Mouse (Mus musculus): ENCODE measurements around the gene Mgat5b.

The Mgat5b gene

DNA sequence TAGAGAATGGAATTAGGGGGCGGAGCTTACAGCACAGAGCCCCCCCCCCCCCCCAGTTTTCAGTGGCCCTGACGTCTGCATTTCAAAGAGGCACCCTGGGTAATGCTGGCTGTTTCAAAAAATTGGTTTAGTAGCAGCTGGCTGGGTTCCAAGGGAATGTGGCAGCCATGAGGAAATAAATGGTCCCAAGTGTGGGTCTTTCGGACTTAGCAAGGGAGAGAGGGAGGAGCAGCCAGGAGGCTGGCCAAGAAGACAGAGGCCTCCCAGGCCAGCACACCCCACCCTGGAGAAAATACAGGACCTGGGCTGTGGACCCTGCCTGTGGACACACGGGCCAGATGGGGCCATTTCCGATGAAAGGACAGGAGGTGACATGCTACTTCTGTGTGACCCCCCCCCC, 61.6 kb downstream of the Mgat5b start:
- no peak for DNase-seq (ENCODE audit: low spot score)

- no peak for DNase-seq (ENCODE audit: low spot score)
Observed at GRCm38 (mm10) chr11:116982543-116982942, 63.9 kb downstream of the Mgat5b start.

DNA sequence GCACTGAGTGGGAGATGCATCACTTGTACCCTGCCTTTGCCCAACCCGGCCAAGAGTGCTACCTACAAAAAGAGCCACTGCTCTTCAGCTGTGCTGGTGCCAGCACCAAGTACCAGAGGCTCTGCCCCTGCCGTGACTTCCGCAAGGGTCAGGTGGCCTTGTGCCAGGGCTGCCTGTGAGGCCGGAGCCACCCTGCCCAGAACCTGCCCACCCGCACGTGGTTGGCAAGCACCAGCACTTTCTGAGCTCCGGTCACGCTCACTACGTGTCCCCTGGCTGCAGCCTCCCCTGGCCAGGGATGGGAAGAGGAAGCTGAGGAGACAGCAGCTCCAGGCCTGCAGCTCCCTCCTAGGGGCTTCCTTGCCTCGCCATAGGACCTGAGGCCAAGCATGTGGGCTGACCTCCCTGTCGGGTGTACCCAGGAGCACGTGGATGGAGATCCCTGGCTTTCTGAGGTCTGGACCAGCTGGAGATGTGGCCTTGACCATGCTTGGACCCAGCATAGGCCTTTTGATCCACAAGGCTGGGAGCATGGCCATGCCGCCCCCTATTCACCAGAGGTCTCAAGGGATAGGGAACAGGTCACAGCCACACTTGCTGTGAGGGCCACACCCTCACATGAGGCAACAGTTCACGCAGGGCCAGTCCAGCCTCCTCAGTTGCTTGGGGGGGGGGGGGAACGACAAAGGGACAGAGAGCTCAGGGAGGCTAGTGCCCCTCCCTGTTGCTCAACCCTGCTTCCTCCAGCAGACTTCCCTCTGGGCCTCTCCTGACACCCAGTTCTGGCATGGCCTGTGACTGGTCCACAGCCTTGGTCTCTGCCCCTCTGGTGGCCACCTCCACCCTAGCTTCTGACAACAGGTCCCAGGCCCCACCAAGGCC, 67.1 kb downstream of the Mgat5b start:
- DNase-seq (ENCODE audit: low spot score), result no peak

DNA sequence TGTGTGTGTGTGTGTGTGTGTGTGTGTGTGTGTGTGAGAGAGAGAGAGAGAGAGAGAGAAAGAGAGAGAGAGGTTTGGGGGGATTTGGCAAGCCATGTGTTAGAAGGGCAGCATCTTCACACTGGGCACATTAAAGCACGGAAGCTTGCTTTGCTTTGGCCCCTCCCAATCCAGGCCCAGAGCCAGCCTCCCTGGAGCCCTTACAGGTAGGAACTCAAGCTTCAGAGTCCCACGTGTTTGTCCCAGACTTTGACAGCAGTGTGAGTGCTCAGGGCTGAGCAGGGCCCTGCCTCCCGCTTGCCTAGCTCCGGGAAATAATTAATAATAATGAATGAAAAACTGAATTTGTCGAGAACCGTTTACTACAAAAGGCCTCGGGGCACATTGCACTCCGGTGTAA, 69.5 kb downstream of the Mgat5b start:
- no peak for DNase-seq (ENCODE audit: low spot score)

GRCm38 (mm10) chr11:116990231-116990630, 71.6 kb downstream of the Mgat5b start:
- DNase-seq (ENCODE audit: low spot score), result no peak

- DNase-seq (ENCODE audit: low spot score), result no peak
Observed at GRCm38 (mm10) chr11:116991410-116991809, 72.7 kb downstream of the Mgat5b start.

DNA sequence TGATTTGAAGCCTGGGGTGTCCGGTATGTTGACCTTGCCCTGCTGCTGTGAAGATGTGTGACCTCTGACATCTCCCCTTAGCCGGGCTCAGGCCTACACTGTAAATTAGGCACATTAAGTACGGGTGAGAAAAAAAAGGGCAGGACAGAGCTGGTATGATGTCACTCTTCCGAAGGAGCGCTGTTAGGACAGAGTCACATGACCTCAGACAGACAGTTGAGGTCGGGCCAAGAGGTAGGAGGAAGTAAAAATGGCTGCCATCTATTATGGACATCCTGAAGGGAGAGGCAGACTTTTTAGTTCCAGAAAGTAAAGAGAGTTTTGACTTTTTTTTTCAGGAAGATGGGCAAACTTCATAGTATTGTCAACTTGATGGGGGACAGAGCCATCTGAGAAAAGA, 73.3 kb downstream of the Mgat5b start:
- no peak for DNase-seq (ENCODE audit: low spot score)

- no peak for DNase-seq (ENCODE audit: low spot score)
Observed at GRCm38 (mm10) chr11:116994095-116994582, 75.5 kb downstream of the Mgat5b start.

- no peak for DNase-seq (ENCODE audit: low spot score)
Observed at GRCm38 (mm10) chr11:116996976-116997375, 78.3 kb downstream of the Mgat5b start.

GRCm38 (mm10) chr11:116998935-116999334, 80.3 kb downstream of the Mgat5b start:
- no peak for DNase-seq (ENCODE audit: low spot score)

GRCm38 (mm10) chr11:117000219-117000618, 81.6 kb downstream of the Mgat5b start:
- no peak for DNase-seq (ENCODE audit: low spot score)

GRCm38 (mm10) chr11:117001789-117002188, 83.1 kb downstream of the Mgat5b start:
- no peak for DNase-seq (ENCODE audit: low spot score)

GRCm38 (mm10) chr11:117003503-117003902, 84.8 kb downstream of the Mgat5b start:
- no peak for DNase-seq (ENCODE audit: low spot score)

GRCm38 (mm10) chr11:117004277-117004676, 85.6 kb downstream of the Mgat5b start:
- DNase-seq (ENCODE audit: low spot score), result no peak

DNA sequence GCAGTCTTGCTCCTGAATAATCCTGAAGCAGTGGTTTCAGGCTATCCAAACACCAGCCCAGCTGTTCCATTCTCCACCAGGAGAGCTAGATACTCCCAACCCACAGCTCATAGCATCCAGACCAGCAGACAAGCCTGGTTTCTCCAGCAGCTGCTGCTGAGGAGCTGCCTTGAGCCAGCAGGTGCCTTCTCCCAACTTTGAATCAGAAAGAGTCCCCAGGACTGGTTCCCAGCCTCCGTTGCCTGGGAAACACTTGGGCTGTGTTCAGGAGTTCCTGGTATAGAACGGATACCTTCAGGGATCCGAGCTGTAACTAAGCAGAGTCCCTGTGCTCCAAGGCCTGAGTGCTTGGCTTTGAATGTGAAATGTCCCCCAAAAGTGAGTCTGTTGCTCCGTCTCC, 98.8 kb downstream of the Mgat5b start:
- DNase-seq (ENCODE audit: low spot score), result no peak

DNA sequence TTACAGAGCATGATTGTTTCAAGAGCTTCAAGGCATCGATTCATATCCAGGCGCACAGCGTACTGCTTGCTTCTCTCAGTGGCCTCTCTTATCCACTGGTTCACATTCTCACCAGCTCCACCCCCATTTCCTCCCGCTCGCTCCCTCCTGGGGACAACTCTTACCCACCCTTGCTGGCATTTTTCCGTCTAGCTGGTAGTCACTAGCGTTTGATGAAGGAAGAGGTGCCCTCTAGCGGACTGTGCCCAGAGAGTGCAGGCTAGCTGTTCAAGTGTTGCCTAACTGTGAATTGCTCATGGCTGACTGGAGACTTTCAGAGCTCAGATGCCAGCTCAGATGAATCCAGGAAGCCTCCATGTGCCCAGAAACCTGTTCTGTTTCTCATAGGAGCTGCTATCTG, 99.7 kb downstream of the Mgat5b start:
- DNase-seq (ENCODE audit: low spot score), result no peak

DNA sequence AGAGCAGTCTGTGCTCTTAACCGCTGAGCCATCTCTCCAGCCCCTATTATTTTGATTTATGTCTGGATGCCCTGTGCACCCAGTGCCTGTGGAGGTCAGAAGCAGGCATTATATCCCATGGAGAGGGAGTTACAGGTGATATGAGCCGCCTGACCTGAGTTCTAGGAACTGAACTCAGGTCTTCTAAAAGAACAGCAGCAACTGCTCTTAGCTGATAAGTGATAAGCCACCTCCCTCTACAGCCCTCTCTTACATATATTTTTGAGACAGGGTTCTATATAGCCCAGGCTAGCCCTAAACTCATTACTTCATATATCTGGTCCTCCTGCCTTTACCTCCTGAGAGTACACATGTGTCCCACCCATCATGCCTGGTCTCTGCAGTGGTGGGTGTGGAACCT, 102.4 kb downstream of the Mgat5b start:
- no peak for DNase-seq (ENCODE audit: low spot score)

GRCm38 (mm10) chr11:117023537-117023936, 104.9 kb downstream of the Mgat5b start:
- DNase-seq (ENCODE audit: low spot score), result no peak

- DNase-seq (ENCODE audit: low spot score), result no peak
Observed at GRCm38 (mm10) chr11:117027681-117028080, 109.0 kb downstream of the Mgat5b start.

DNA sequence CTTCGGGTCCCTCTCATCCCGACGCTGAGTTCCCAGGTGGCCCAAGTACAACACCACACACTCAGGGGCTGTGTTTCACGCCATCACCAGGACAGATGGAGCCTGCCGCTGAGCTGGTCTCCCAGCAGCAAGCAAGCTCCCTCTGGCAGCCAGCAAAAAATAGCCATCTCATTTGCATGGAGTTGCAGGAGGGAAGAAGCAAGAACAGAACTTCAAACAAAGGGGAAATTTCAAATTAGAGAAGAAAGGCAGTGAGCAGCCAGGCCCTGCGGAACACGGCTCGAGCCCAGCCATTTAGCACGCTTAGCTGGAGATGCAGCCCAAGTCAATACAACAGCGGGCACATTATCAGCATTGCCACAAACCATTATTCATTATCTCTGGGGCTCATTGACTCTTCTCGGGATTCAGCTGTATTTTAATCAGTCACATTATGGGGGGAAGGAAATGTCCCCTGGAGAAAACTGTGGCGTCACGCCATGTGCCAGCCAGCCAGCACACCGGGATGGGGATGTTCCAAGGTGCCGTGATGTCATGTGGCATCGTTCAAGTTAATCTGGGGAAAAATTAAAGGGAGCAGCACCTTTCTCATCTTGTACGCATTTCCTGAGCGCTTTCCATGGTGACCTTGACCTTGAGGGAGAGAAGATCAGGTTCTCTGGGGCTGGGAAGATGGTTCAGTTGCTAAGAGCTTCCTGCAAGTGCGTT, 110.4 kb downstream of the Mgat5b start:
- no peak for DNase-seq (ENCODE audit: low spot score)

GRCm38 (mm10) chr11:117029569-117029955, 110.9 kb downstream of the Mgat5b start:
- no peak for DNase-seq (ENCODE audit: low spot score)

- DNase-seq (ENCODE audit: low spot score), result no peak
Observed at GRCm38 (mm10) chr11:117030018-117030417, 111.4 kb downstream of the Mgat5b start.

DNA sequence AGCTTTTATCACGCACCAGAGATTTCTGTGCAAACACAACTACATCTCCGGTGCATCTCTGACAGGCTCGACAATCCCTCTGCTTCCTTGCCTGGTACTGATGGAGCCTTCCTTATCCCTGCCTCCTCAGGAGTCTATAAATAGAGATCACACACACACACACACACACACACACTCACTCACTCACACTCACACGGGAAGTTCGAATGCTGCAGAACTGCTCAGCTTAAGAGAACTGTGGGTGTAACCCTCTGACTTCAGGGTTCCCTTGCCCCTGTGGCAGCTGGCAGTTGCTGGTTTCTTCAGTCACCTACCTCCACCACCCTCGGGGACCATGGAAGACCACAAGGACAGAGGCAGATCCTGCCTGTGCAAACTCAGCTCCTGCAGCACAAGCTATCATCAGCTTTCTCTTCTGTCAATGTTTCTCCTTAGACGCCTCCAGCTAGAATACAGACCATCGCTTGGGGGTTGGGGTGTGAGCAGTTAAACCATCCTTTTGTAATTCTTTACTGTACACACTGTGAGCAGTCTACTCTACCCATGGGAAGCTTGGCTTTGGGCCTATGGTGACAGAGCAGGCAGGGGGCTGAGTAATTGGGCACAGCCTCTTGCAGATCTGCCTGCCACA, 111.9 kb downstream of the Mgat5b start:
- no peak for DNase-seq (ENCODE audit: low spot score)

Measured in urinary bladder, postnatal 10 days (tissue).